Mouse (Mus musculus): ENCODE measurements around the gene Snx14. TPM values are rescaled to one million over a fixed set of nuclear protein-coding genes. Genes with fewer than 3 reads are reported as not detected.

The Snx14 gene
- polyA plus RNA-seq, 1 experiment: 9.5 TPM

GRCm38 (mm10) chr9:88342241-88342640 lies 96.5 kb downstream of the Snx14 start:
- DNase-seq (ENCODE audit: low read depth in 1 of 2, low spot score in 2 of 2): no peak
- TF ChIP-seq POLR2A (IDR thresholded peaks at IDR 0.05; ENCODE audit: low read depth, low read length): no peak
- no peak for TF ChIP-seq CTCF (IDR thresholded peaks at IDR 0.05; ENCODE audit: extremely low read depth, insufficient read depth, insufficient read length, insufficient replicate concordance)
- WGBS: 82% methylated on average over 7 of the region's 7 CpGs
- H3K36me3 ChIP-seq (ENCODE audit: control insufficient read depth, insufficient read depth, low read length): no peaks in the 10 kb centered on the region
- no peak overlapping the region for H3K4me3 ChIP-seq (ENCODE audit: extremely low read depth, insufficient read depth, insufficient read length)
- peaks cover 2% of the 10 kb centered on the region; the same call in 1 of the 2 replicates for H3K4me1 ChIP-seq (ENCODE audit: control insufficient read depth, insufficient read depth, insufficient read length)
- H3K27ac ChIP-seq (ENCODE audit: insufficient read depth, low read length): no peak overlapping the region
- no peaks in the 10 kb centered on the region for H3K27me3 ChIP-seq (ENCODE audit: control insufficient read depth, insufficient read depth, low read length)

- no peaks in the 10 kb centered on the region for H3K36me3 ChIP-seq (ENCODE audit: control insufficient read depth, insufficient read depth, low read length)
- no peaks in the 10 kb centered on the region for H3K27me3 ChIP-seq (ENCODE audit: control insufficient read depth, insufficient read depth, low read length)
- H3K4me1 ChIP-seq (ENCODE audit: control insufficient read depth, insufficient read depth, insufficient read length): no peaks in the 10 kb centered on the region
- H3K4me3 ChIP-seq (ENCODE audit: extremely low read depth, insufficient read depth, insufficient read length): no peak overlapping the region
- no peak overlapping the region for H3K27ac ChIP-seq (ENCODE audit: insufficient read depth, low read length)
- WGBS: 90% methylated on average over 3 of the region's 3 CpGs
- DNase-seq (ENCODE audit: low read depth in 1 of 2, low spot score in 2 of 2): no peak
- TF ChIP-seq CTCF (IDR thresholded peaks at IDR 0.05; ENCODE audit: extremely low read depth, insufficient read depth, insufficient read length, insufficient replicate concordance) (no peak), POLR2A (IDR thresholded peaks at IDR 0.05; ENCODE audit: low read depth, low read length) (no peak)
These were observed 97.9 kb downstream of the Snx14 start for GRCm38 (mm10) chr9:88340819-88341218.

GRCm38 (mm10) chr9:88335839-88336238 lies 102.9 kb downstream of the Snx14 start:
- 84% methylated on average over 2 of the region's 2 CpGs for WGBS
- no peak overlapping the region for H3K27ac ChIP-seq (ENCODE audit: insufficient read depth, low read length)
- DNase-seq (ENCODE audit: low read depth in 1 of 2, low spot score in 2 of 2): no peak
- no peaks in the 10 kb centered on the region for H3K4me1 ChIP-seq (ENCODE audit: control insufficient read depth, insufficient read depth, insufficient read length)
- TF ChIP-seq CTCF (IDR thresholded peaks at IDR 0.05; ENCODE audit: extremely low read depth, insufficient read depth, insufficient read length, insufficient replicate concordance) (no peak), POLR2A (IDR thresholded peaks at IDR 0.05; ENCODE audit: low read depth, low read length) (no peak)
- no peak overlapping the region for H3K4me3 ChIP-seq (ENCODE audit: extremely low read depth, insufficient read depth, insufficient read length)
- no peaks in the 10 kb centered on the region for H3K36me3 ChIP-seq (ENCODE audit: control insufficient read depth, insufficient read depth, low read length)
- no peaks in the 10 kb centered on the region for H3K27me3 ChIP-seq (ENCODE audit: control insufficient read depth, insufficient read depth, low read length)

GRCm38 (mm10) chr9:88332447-88332846 lies 106.3 kb downstream of the Snx14 start:
- Histone ChIP-seq H3K36me3 (ENCODE audit: control insufficient read depth, insufficient read depth, low read length) (no peaks in the 10 kb centered on the region), H3K4me1 (ENCODE audit: control insufficient read depth, insufficient read depth, insufficient read length) (no peaks in the 10 kb centered on the region), H3K27ac (ENCODE audit: insufficient read depth, low read length) (no peak overlapping the region), H3K27me3 (ENCODE audit: control insufficient read depth, insufficient read depth, low read length) (0 out of 2 replicates have a peak, but pooled peaks cover 1% of the 10 kb centered on the region), H3K4me3 (ENCODE audit: extremely low read depth, insufficient read depth, insufficient read length) (no peak overlapping the region)
- no peak for TF ChIP-seq POLR2A (IDR thresholded peaks at IDR 0.05; ENCODE audit: low read depth, low read length)
- TF ChIP-seq CTCF (IDR thresholded peaks at IDR 0.05; ENCODE audit: extremely low read depth, insufficient read depth, insufficient read length, insufficient replicate concordance): no peak
- no peak for DNase-seq (ENCODE audit: low read depth in 1 of 2, low spot score in 2 of 2)
- 73% methylated on average over 3 of the region's 3 CpGs for WGBS

- Histone ChIP-seq H3K4me1 (ENCODE audit: control insufficient read depth, insufficient read depth, insufficient read length) (peaks cover 2% of the 10 kb centered on the region; the same call in 1 of the 2 replicates), H3K27ac (ENCODE audit: insufficient read depth, low read length) (no peak overlapping the region), H3K27me3 (ENCODE audit: control insufficient read depth, insufficient read depth, low read length) (peaks cover 4% of the 10 kb centered on the region; the same call in 1 of the 2 replicates), H3K36me3 (ENCODE audit: control insufficient read depth, insufficient read depth, low read length) (no peaks in the 10 kb centered on the region), H3K4me3 (ENCODE audit: extremely low read depth, insufficient read depth, insufficient read length) (no peak overlapping the region)
- 73% methylated on average over 3 of the region's 3 CpGs for WGBS
- no peak for DNase-seq (ENCODE audit: low read depth in 1 of 2, low spot score in 2 of 2)
- TF ChIP-seq CTCF (IDR thresholded peaks at IDR 0.05; ENCODE audit: extremely low read depth, insufficient read depth, insufficient read length, insufficient replicate concordance) (no peak), POLR2A (IDR thresholded peaks at IDR 0.05; ENCODE audit: low read depth, low read length) (no peak)
These were observed 108.4 kb downstream of the Snx14 start for GRCm38 (mm10) chr9:88330316-88330715.

- no peak for TF ChIP-seq POLR2A (IDR thresholded peaks at IDR 0.05; ENCODE audit: low read depth, low read length)
- no peak for TF ChIP-seq CTCF (IDR thresholded peaks at IDR 0.05; ENCODE audit: extremely low read depth, insufficient read depth, insufficient read length, insufficient replicate concordance)
- Histone ChIP-seq H3K4me1 (ENCODE audit: control insufficient read depth, insufficient read depth, insufficient read length) (peaks cover 2% of the 10 kb centered on the region; the same call in 1 of the 2 replicates), H3K27ac (ENCODE audit: insufficient read depth, low read length) (peak overlapping the region; percentile 74), H3K27me3 (ENCODE audit: control insufficient read depth, insufficient read depth, low read length) (peaks cover 4% of the 10 kb centered on the region; the same call in 1 of the 2 replicates), H3K36me3 (ENCODE audit: control insufficient read depth, insufficient read depth, low read length) (no peaks in the 10 kb centered on the region), H3K4me3 (ENCODE audit: extremely low read depth, insufficient read depth, insufficient read length) (peak overlapping the region; percentile 35)
- WGBS: 30% methylated on average over 10 of the region's 10 CpGs
- peak; percentile 5 to 14 for DNase-seq (ENCODE audit: low read depth in 1 of 2, low spot score in 2 of 2)
These were observed 109.5 kb downstream of the Snx14 start for GRCm38 (mm10) chr9:88329166-88329748.

GRCm38 (mm10) chr9:88328666-88329065 lies 110.1 kb downstream of the Snx14 start:
- H3K27ac ChIP-seq (ENCODE audit: insufficient read depth, low read length): no peak overlapping the region
- TF ChIP-seq POLR2A (IDR thresholded peaks at IDR 0.05; ENCODE audit: low read depth, low read length) (no peak), CTCF (IDR thresholded peaks at IDR 0.05; ENCODE audit: extremely low read depth, insufficient read depth, insufficient read length, insufficient replicate concordance) (no peak)
- peaks cover 4% of the 10 kb centered on the region; the same call in 1 of the 2 replicates for H3K27me3 ChIP-seq (ENCODE audit: control insufficient read depth, insufficient read depth, low read length)
- peak overlapping the region; percentile 35 for H3K4me3 ChIP-seq (ENCODE audit: extremely low read depth, insufficient read depth, insufficient read length)
- H3K4me1 ChIP-seq (ENCODE audit: control insufficient read depth, insufficient read depth, insufficient read length): peaks cover 2% of the 10 kb centered on the region; the same call in 1 of the 2 replicates
- DNase-seq (ENCODE audit: low read depth in 1 of 2, low spot score in 2 of 2): no peak
- H3K36me3 ChIP-seq (ENCODE audit: control insufficient read depth, insufficient read depth, low read length): no peaks in the 10 kb centered on the region
- WGBS: 54% methylated on average over 5 of the region's 5 CpGs

Measured in spleen, adult 2 months (tissue).